Mouse (Mus musculus) 3134 (cell line): ENCODE measurements around the gene Ndufaf2.

Source experiments
- DNase-seq: peaks from one replicate; pipeline ENCODE4 v3.0.0-alpha.2; 2011; ENCODE audit warnings: low spot score; ENCODE audit not compliant: insufficient read length; ENCODE audit errors: extremely low read depth

The Ndufaf2 gene

GRCm38 (mm10) chr13:108043431-108044221 is 114.8 kb downstream of the Ndufaf2 start:
- peak; percentile 22 for DNase-seq

GRCm38 (mm10) chr13:108041358-108041757 is 117.1 kb downstream of the Ndufaf2 start:
- DNase-seq: peak; percentile 25

- no peak for DNase-seq
Observed at GRCm38 (mm10) chr13:108040451-108040850, 118.0 kb downstream of the Ndufaf2 start.

DNA sequence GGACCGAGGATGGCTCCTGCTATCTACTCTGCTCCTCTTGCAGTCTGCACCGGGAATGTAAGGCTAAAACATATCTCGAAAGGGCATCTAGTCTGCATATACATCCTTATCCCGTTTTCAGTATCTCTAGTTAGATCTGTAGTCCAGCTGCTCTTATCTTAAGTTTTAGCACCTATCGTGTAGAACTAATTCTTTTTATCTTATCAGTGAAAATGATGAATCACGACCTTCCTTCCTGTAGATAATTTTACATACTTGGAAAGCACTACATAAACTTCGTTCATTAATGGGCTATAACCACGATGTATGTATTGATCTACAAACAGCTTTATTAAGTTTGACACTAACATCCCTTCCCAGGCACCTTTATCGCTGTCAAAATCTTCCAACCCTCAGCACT is 118.5 kb downstream of the Ndufaf2 start:
- DNase-seq: no peak

GRCm38 (mm10) chr13:108039375-108039774 is 119.0 kb downstream of the Ndufaf2 start:
- DNase-seq: no peak

GRCm38 (mm10) chr13:108032789-108033188 is 125.6 kb downstream of the Ndufaf2 start:
- no peak for DNase-seq

DNA sequence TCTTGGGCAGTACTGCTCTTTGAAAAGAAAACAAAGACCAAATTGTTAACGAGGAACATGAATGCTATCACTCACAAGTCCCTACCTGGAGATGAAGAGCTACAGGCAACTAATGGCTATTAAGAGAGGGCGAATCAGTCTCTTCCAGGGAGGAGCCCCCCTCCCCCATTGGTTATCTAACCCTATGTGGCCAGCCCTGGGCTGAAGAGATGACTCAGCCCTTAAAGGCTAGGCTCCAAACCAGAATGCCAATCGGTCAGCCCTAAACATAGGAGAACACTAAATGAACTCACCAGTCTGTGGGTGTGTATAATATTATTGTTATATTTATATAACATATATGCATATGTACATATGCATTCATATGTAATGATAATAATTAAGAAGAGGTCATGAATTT is 132.6 kb downstream of the Ndufaf2 start:
- DNase-seq: no peak

DNA sequence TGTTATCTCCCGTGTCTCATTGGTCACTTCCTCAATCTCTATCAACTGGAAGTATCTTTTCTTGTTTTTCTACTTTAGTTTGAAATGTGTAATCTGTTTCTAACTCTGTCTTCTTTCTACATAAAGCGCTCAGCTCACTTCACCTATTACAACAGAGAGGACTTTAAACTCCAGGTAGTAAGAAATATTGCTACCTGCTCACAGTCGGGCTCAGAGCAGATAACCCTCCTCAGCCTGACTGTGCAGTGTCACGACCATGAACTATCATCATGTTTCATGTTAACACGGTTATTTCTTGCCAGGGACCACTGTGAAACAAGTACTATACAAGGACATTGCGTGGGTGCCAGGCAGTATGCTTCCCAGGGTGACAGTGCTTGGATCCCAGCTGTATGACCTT is 141.1 kb downstream of the Ndufaf2 start:
- DNase-seq: no peak

- no peak for DNase-seq
Observed at GRCm38 (mm10) chr13:108015166-108015565, 143.3 kb downstream of the Ndufaf2 start.

DNA sequence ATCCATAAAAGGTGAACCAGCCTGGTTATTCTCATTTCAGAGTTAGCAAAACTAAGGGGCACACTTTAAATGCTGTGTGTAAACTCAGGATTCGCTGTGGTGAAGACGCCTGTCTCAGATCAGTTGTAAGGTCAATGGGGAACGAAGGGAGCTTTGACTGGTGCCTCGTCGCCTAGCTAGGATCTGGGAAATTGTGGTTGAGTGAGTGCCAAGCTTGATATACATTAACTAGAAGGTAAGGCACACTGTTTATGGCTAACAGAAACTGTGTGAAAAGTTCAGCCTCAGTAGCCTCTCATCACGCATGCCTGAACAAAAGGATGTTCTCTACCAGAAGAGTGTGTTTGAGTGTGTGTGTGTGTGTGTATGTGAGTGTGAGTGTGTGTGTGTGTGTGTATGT is 144.6 kb downstream of the Ndufaf2 start:
- no peak for DNase-seq

DNA sequence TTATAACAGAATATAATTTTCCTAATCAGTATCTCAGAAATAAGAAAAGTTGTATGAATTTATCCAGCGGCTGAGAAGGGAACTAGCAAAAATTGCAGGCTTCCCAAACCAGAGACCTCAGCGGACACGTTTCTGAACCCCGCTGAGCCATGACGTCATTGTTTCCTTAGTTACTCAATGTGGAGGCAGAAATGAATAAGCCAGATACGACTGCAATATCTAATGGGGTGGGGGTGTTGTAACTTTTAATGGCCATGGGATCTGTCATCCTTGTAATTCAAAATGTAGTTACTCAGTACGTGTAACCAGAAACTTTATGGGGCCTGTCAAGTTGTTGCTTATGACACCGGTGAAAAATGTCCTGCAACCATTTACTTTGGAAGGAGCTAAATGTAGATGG is 145.3 kb downstream of the Ndufaf2 start:
- DNase-seq: no peak

GRCm38 (mm10) chr13:108007861-108008260 is 150.6 kb downstream of the Ndufaf2 start:
- peak; percentile 23 for DNase-seq

DNA sequence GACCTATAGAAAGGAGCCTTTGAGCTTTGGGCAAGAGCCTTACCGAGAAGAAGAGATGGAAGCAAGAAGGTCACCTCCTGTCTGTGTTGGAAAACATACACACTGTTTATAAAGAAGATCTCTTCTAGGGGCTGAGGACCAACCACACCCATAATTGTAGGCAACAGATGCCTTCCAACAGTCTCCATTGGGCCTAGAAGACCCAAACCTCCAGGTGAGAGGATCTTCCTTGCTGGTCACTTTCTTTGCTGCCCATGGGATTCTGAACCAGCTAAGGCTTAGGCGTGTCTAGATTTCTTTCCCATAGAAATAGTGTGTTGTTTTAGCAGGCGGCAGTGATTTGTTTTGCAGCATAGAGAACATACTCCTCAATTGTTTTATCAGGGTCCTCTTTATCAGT is 162.1 kb downstream of the Ndufaf2 start:
- DNase-seq: no peak

- DNase-seq: peak; percentile 73
Observed at GRCm38 (mm10) chr13:107995211-107995610, 163.2 kb downstream of the Ndufaf2 start.

GRCm38 (mm10) chr13:107992573-107992972 is 165.8 kb downstream of the Ndufaf2 start:
- DNase-seq: no peak

DNA sequence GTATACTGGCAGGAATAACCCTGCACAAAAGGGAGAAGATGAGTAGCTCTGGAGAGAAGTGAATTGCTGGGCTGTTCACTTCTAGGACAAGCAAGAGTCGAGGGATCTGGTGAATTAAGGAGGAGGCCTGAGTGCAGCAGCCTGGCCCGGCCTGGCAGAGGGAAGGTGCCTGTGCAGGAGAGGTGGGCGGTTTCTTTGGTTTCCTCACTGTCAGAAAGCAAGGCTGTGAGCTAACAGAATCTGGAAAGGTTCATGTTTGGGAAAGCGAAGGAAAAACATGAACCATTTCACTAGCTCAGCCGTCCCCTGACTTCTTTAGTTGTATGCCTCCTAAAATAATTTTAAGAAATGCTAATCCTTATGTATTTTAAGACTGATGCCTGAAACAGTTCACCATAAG is 173.8 kb downstream of the Ndufaf2 start:
- DNase-seq: no peak

DNA sequence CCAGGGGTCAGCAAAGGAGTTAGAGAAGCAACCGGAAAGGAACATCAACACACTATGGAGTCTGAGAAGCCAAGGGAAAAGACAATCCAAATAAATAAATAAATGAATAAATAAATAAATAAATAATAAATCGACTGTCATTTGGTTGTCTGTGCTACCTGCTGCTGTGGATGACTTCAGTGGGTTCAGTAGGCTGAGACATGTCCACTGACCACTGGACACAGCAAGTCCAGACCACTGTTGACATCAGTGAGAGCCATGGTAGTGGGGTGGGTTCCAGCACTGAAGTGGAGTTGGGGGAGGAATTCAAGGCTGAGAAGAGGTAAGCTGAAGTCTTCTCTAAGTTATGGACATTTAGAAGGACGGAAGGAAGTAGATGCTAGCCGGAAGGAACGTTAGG is 174.2 kb downstream of the Ndufaf2 start:
- DNase-seq: no peak

GRCm38 (mm10) chr13:107983231-107983847 is 175.1 kb downstream of the Ndufaf2 start:
- DNase-seq: no peak

DNA sequence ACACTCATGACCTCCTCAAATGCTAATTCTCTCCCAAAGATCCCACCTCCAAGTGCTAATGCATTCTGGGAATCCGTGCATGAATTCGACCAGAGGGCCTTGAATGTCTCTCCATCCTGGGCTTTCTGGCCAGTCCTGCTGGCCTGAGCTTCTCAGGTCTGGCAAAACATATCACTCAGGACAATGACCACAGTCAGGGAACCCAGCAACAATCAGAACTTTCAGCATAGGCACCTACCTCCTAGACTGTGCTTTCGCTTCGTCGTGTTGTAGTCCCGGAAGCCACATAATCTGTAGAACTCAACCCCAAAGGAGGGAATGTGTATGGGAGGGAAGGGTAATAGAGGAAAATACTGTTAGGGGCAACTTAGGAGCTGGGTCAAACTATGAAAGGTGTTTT is 179.0 kb downstream of the Ndufaf2 start:
- DNase-seq: no peak

DNA sequence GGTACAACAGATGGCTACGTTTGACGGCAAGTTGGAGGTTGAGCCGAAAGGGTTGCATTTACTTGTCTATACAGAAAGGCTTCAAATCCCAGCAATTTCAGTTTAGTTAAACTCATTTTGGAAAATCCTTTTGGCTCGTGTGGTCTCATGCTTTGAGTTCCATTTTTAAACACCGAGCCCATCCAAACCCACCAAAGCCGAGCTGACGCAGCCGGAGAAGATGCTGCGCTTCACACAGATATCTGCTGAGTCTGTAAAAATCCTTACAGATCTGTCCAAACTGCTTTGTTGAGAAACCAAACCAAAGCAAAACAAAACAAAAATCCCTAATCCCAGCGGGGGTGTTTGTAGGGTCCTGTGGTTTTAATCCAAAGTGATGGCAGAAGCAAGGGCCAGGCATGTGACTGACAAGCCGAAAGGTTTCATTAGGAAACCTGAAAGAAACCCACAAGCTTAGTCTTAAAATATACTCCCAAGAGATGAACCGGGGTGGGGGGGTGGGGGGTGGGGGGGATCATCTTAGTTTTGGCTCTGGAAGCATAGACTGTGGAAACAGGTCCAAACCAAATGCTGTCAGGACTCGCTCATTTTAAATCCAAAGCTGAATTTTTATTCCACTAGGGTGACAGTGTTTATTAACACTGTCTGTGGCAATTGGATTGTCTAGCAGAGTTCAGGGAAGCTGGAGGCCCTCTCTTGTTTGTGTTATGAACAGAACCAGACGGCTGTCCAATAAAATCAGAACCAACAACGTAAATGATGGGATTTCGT is 181.4 kb downstream of the Ndufaf2 start:
- DNase-seq: no peak

DNA sequence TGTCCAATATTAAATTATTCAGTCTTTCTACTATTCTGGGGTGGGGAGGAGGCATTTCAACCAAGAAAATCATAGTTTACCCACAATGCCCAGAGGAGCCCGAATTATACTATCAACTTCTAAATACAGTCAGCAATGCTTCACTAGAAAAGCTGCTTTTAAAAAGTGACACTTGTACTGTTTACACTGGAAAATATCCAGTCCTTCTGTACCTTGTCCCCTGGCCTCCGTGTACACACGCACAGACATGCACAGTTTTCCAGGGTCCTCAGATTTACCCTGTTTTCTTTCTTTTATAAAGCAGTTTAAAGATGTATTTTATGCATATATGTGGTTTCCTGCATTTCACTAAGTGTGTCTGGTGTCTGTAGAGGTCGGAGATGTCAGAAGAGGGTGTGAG is 186.0 kb downstream of the Ndufaf2 start:
- no peak for DNase-seq

DNA sequence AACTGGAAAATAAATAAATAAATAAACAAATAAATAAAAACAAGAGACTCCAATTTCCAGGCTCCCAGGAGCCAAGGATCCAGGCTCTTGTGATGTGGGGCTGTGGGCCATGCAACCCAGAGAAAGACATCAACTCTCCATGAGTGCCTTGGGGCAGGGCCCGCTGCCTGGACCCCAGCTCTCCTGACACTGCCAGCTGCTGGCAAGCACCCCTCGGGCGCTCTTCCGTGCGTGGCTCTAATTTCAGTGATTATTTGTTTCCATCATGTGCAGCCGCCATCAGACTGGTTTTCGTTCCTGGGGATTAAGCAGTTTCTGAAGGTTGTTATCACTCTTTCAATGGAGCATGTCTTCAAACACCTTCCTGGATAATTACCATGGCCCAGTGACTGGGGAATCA is 186.6 kb downstream of the Ndufaf2 start:
- no peak for DNase-seq
